Mouse (Mus musculus): ENCODE measurements around the gene Kcnj6.

Gene Kcnj6

DNA sequence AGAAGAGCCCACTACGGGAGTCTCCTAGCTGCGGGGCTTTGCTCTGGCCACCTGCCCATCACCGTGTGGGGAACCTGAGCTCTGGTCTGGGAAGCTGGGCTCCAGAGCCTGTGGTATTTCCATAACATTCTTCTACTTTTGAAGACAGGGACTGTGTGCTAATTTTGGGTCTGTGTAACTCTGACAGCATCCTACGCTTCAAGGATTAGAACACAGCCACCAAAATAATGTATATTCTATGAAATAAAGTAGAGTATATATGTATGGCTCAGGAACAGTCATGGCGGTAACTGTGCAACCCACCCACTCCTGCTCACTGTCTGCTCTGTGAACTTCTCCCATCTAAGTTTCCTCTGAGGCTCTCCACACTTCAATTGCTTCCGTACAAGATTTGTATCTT lies 229.9 kb downstream of the Kcnj6 start:
- no peak for DNase-seq (ENCODE audit: low spot score)

DNA sequence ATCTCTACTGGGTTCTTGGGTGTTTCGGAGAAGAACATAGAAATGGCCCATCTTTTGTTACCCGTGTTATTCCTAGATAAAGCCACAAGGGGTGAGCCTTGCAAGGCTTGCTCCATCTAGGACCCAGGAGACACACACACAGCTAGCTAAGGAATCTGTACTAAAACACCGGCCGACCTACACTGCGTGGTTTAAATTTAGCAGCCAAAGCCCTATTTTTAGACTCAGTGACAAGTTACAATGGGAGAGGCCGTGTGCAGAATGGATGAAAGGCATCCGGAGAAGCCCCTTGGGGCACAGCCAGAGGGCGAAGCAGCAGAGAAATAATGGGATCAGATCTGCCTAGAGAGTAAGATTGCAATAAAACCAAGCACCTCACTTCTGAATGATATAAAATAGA lies 232.4 kb downstream of the Kcnj6 start:
- DNase-seq (ENCODE audit: low spot score), result no peak

DNA sequence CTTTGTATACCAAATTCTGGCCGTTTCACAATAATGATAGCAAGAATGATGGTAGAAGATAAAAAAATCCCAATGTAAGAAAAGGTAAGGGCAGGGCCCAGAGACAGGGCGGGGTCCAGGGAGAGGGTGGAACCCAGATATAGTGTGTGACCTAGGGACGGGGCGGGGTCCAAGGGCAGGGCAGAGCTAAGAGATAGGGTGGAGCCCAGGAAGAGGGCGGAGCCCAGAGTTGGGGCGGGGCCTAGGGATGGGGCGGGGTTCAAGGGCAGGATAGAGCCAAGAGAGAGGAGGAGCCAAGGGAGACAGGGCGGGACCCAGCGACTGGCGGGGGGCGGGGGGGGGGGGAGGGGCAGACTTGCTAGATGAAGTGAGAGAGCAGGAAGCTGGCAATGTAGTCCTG lies 236.8 kb downstream of the Kcnj6 start:
- DNase-seq (ENCODE audit: low spot score), result peak; percentile 48

DNA sequence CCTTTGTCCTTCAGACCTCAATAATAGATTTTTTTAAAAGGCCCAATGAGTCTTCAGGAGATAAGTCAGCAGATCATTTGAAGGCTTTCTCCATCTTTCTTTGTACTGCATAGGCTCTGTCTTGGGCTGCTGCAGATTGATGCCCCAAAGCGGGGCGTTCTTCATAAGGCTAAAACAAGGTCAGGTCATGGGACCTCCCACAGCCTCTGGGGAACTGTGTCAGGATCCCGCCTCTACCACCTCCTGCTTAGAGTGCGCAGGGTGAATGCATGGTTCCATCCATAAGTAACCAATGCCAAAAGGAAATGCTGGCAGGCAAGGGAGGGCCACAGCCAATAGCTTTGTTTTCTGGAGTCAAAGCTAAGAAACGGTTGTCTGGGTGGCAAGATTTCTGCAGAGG lies 237.7 kb downstream of the Kcnj6 start:
- DNase-seq (ENCODE audit: low spot score), result no peak

DNA sequence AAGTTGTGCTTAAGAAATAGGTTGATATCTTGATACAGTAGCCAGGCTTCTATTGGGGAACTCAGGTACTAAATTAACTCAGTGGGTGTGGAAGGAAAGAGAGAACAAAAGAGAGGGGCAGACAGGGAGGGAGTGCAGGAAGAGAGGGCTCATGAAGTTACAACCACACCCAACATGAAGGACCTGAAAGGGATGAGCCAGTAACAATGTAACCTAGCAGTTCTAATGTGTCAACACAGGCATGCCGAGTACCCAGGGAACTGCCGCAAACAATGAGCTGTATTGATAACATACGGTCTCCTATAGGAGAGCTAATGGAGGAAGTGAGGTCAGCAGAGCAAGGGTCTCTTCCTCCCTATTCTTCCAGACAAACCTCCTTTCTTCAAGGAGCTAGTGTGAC lies 238.9 kb downstream of the Kcnj6 start:
- DNase-seq (ENCODE audit: low spot score), result no peak

DNA sequence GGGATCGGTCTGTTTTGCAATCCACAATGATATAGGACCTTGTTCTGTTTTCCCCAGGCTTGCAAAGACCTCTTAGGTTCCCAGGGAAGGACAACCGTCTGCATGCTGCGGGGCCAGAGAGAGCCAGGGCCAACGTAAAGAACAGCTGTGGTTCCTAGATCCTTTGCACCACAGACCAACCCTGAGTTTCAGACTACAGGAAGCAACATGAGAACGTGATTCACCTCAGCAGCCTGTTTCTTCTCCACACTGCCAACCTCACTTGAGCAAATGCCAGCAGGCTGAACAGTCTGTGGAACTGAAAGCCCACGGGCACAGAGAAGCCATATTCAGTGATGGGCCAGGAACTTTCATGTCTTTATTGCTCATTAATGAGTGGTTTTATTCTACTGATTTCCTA lies 241.1 kb downstream of the Kcnj6 start:
- no peak for DNase-seq (ENCODE audit: low spot score)

DNA sequence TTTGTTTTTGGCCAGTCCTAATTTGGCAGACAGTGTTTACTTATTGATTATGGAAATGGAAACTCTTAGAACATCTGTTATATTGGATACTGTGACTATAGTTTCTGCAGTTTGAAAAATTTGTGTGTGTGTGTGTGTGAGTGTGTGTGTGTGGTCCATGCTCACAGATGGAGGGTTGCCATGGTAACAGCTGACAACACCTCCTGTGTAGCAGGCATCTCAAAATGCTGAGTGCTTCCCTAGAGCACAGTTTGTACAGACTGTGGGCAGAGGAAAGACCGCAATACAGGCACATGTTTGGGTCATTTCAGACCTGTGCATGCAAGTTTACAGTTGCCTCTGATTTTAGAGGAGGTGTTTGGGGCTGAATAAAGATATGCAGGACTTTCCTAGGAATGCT lies 244.0 kb downstream of the Kcnj6 start:
- DNase-seq (ENCODE audit: low spot score), result no peak

DNA sequence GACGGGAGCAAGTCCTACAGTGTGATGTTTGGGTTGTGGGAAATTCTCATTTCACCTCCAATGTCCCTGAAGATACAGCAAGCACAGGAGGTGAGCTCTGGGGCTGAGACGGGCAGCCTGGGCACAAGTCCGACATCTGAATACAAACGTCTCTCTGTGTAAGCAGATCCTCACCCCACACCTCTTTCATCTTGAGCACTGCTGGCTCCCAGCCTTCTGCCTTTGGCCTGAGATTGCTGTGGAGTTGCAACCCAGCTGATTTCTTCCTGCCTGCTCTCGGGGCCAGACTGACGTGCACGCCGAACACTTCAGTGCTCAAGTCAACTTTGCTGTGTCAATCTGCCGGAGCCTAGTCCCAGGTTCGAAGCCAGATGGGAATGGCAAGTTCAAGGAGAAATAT lies 244.7 kb downstream of the Kcnj6 start:
- no peak for DNase-seq (ENCODE audit: low spot score)

DNA sequence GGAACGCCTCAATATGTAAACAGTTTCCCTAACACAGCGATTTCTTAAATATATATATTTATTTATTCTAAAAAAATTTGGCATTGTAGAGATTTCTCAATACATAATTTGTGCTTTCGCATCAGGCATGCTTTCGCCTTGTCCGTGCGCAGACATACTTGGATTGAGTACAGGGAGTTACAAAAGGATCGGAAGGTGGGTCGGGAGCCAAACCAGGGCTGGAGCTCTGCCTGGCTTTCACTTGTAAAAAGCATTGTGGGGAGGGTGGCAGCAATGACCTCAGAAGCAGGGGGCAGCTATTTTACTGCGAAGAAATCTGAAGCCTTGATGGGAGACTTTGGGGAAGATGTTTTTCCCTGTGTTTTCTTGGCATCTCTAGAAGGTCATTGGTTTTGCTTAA lies 252.5 kb downstream of the Kcnj6 start:
- peak; percentile 50 for DNase-seq (ENCODE audit: low spot score)

DNA sequence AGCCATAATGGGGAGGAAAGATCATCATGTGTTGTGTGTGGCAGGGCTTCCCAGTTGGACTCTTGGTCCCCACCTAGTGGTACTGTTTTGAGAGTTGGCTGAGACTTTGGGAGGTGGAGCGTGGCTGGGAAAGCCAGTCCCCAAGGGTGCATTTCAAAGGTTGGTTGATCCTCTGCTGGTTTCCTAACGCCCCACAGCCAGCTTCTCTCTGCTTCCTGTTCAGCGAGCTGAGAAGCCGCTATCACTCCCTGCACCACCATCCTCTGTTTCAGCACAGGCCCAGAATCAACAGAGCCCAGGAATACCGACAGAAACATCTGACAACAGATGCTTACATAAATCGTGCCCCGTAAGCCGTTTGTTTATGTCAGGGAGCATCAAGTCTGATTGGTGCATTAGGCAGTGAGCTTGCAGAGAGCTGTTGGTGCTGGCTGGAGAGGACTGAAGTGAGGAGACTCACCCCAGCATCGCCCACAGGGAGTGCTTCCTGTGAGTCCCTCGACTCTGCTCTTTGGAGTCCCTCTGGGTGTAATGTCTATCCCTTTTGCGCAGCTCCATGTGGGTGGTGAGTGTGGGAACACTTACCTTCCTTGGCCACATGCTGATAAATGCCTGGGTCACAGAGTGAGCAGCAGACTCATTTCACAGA lies 253.5 kb downstream of the Kcnj6 start:
- DNase-seq (ENCODE audit: low spot score), result peak; percentile 59

DNA sequence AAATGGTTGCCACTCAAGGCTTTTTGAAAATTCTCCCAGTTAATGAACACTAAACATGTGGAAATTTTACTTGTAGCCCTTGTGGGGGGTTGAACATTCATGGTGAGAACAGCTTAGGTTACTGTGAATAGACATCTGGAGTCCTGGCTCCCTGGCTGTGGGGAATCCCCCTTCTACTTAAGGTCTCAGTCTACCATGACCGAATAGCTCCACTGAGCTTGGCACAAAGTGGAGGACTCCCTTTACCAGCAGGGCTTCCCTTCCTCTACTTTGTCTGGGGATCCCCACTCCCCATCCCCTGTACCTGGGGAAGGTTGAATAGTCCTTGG lies 260.2 kb downstream of the Kcnj6 start:
- no peak for DNase-seq (ENCODE audit: low spot score)

DNA sequence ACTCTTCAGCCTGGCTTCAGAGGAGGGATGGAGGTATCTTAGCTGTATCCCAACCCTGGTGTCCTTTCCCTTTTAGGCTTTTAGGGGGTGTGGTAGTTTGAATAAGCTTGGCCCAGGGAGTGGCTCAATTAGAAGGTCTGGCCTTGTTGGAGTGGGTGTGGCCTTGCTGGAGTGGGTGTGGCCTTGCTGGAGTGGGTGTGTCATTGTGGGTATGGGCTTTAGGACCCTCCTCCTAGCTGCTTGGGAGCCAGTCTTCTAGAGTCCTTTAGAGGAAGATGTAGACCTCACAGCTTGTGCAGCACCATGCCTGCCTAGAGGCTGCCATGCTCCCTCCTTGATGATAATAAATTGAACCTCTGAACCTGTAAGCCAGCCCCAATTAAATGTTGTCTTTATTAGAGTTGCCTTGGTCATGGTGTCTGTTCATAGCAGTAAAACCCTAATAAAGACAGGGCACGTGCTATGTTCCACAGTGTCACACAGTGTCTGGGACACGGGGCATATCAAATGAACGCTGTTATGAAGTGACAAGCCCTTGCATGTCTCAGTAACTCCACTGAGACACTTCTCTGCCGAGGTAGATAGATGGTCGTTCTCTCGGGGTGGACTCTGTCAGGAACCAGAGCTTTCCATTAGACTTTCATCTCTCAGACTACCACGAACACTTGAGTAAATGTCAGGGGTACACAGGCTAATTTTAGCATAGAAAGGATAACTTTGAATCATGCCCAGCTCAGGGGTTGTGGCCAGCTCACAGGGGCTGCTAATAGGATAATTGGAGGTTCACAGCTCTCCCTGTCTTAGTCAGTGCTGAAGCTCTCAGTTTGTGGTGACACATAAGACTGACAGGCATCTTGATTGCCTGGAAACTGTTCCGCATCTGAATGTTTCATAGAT lies 260.8 kb downstream of the Kcnj6 start:
- no peak for DNase-seq (ENCODE audit: low spot score)

DNA sequence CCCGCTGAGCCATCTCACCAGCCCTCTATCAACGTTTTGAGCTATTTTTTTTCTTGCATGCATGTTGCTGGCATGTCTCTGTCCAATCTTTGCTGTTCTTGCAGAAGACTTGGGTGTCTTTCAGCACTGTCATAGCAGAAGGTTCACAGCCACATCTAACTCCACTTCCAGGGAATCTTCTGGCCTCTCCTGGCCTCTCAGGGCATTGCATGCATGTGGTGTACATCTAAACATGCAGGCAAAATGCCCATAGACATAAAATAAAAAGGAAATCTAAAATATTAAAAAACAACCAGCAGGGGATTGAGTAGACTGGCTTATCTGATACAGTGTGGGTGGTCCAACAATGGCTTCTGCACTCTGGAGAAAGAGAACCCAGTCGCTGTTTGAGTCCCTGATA lies 262.0 kb downstream of the Kcnj6 start:
- no peak for DNase-seq (ENCODE audit: low spot score)

DNA sequence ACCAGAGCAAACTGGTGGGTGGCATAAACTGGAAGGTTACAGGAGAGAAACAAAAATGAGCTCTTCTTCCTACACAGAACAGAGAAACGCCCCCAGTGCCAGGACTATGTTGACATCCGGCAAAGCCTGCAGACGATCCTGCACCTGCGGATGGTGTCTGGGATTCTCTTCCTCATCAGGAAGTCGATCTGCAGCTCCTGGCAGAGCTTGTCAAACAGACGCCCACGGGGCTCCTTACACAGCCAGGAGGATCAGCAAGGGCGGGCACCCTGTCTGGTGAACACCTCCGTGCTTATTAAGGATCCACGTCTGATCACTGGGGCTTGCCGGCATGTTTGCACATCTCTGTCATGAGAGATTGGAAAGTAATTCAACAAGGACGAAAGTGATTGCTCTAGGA lies 266.5 kb downstream of the Kcnj6 start:
- DNase-seq (ENCODE audit: low spot score), result no peak

DNA sequence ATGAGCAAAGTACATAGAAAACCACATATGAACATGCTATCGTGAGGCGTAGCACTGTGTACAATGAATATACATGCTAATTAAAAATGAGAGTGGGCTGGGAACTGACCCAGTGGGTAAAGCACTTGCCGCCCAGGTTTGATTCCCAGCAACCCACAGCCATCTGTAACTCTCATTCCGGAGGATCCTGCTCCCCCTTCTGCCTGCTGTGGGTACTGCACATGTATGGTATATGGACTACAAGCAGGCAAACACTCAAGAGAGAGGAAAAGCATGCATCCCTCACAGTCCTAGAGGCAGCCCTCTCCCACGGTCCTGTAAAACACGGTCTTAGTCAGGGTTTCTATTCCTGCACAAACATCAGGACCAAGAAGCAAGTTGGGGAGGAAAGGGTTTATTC lies 268.3 kb downstream of the Kcnj6 start:
- no peak for DNase-seq (ENCODE audit: low spot score)

DNA sequence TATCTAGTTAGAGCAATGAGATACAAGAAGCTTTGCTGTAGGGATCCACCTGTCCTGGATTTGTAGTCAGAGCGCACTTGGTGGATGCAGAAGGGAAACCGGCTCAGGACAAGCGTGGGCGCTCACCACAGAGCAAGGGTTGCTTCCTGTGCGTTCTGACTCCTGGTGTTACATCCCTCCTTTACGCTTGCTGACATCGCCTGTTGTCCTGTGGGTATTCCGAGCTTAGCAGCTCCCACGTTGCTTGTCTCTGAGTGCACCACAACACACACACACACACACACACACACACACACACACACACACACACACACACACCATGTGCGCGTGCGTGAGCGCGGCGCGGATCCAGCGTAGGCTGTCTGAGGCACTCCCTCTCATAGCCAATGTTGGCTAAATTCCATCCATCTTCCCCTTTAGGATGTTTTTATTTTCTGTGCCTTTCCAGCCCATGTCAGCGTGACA lies 272.7 kb downstream of the Kcnj6 start:
- DNase-seq (ENCODE audit: low spot score), result no peak

DNA sequence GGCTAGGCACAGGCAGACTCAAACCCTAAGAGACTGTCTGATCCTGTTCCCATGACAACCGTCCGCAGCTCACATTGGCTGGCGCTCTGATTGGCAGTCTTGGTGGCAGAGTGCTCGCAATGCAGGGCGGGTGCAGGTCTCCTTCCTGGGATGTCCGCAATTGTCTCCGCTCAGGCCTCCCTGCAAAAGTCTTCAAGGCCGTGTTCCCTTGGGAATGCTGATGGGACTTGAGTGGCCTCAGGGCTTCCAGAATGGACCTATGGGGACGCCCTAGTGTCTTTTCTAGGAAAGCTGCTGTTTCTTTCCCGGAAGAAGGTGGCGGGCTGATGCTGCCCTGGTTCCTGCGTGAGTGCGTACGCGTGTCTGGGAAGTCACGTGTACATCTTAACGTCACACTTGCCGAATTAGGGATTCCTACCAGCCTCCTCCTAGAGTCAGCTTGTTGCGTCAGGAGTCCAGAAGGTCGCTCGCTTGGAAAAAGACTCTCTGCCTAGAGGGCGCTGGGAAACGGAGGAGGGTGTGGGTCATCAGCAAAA lies 273.4 kb downstream of the Kcnj6 start:
- DNase-seq (ENCODE audit: low spot score), result peak; percentile 75

DNA sequence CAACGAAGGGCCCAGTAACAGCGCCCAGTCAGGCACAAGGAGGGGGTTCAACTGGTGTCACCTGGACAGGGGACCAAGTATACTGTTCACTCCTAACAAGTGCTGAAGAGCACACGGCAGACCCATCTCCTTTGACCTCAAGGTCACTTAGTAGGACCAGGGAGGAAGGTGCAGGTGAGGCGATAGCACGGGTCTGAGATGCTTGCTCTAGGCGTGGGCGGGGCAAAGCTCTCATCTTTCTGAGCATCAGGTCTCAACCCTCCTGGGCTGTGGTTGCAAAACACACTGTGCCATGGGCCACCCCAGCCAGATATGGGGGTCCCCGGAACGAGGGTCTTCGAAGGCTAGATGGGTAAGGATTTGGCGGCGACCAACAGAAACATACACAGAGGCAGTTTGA lies 274.6 kb downstream of the Kcnj6 start:
- no peak for DNase-seq (ENCODE audit: low spot score)

DNA sequence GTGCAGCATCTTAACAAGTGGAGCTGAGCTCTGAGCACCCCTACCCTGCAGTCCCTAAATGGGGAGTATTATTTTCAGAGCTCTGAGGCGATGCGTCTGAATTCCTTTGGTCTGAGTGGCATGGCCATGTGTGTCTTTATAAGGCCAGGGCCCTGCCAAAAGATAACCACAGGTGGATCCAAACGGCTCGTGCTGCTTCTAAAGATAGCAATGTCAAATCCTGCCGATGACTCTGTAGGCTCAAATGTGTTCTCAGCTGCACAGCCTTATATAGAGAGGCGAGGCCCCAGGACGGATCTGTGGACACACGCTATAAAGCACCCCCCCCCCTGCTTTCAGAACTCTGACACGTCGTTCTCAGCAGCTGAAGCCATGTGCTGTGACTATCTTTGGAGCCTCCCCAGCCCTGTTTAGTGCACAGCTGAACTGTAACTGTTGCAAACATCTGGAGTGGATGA lies 275.9 kb downstream of the Kcnj6 start:
- DNase-seq (ENCODE audit: low spot score), result no peak

DNA sequence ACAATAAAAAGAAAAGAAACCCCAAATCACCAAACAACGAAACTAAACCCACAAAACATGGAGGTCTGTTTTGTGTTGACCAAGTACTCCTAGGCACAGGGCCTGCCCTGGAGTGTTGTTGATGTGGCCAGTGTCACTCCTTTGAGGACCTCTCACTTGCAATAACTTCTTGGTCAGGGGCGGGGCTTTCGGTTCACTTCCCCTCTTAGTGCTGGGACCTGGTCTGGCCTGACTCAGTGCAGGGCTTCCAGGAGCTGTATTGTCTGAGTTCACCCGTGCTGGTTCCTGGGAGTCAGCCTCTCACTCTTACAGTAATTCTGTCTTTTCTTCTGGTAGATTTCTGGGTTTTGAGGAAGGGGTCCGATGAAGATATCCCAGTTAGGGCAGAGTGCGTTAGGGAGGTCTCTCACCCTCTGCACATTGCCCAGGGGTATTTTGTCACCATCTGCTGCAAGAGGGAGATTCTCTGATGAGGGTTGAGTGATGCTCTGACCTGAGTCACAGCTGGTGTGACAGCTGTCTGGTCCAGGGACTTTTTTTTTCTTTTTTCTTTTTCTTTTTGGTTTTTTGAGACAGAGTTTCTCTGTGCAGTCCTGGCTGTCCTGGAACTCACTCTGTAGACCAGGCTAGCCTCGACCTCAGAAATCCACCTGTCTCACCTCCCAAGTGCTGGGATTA lies 276.9 kb downstream of the Kcnj6 start:
- no peak for DNase-seq (ENCODE audit: low spot score)

DNA sequence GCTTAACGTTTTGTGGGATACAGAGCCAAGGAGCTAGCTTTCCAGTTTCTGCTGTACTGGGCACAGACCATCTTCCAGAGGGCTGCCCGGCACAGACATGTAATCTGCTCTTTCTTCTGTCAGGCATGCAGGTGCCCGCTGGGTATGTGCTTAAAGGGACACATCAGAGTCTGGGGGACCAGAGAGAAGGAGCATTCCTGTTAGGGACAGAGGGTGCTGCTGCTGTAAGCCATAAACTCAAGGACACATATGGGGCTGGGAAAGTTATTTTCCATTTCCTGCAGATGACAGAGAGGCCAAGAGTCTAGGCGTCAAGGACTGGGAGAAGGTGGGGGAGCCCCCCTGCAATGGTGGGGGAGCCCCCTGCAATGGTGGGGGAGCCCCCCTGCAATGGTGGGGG lies 278.0 kb downstream of the Kcnj6 start:
- DNase-seq (ENCODE audit: low spot score), result no peak

DNA sequence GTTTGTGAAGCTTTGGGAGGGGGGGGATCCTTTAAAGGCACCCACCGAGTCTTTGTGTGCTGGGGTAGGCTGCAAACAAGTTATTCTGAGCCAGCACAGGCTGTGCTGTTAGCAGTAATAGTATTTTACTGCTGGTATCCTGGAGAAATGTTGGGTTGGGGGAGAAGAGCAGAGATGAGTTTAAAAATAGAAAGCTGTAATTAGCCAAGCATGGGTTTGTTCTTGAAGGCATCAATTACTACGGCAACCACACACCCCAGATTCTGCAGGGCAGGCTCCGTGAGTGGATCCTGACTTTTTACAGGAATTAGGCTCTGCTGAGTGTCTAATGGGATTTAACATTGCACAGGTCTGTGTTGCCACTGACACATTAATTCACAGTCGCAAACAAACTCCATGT lies 278.6 kb downstream of the Kcnj6 start:
- DNase-seq (ENCODE audit: low spot score), result no peak

DNA sequence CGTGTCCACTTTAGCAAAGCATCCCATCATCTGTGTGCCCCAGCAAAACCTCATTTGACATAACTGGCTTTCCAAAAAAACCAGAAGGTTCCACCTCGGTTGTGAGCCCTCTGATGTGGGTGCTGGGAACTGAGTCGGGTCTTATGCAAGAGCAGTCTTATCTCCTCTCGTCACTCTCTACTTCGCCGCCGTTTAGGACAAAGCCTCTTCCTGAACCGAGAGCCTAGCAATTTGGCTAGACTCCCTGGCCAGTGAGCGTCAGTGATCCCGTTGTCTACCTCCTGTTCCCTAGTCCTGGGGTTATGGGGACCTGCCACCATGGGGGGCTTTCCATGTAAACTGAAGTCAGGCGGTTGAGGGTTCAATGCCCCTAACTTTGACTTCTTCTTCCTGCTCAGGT lies 280.4 kb downstream of the Kcnj6 start:
- DNase-seq (ENCODE audit: low spot score), result no peak

All from testis, postnatal 10 days (tissue).